Comparison of ENCODE assay signal across 8 mouse cellular contexts in genomic region chr9:106160426-106160825, GRCm38 (mm10). TPM values are rescaled to one million over a fixed set of nuclear protein-coding genes. Genes with fewer than 3 reads are reported as not detected.
DNase-seq lines count a peak whose midpoint lies in the region; ATAC-seq and TF ChIP-seq lines count a peak whose summit lies in the region.

No protein-coding gene starts in this region.

- no peak for TF ChIP-seq CTCF in ES-Bruce4 (IDR thresholded peaks at IDR 0.05; ENCODE audit: low read depth, low read length)
- TF ChIP-seq CTCF in forebrain, postnatal 0 days (IDR thresholded peaks at IDR 0.05; ENCODE audit: low read depth): no peak
- TF ChIP-seq CTCF in liver, postnatal 0 days (IDR thresholded peaks at IDR 0.05; ENCODE audit: low read depth): no peak

- peak overlapping the region; percentile 25; the same call in 1 of the 2 replicates for H3K9ac ChIP-seq in heart, embryonic 12.5 days
- H3K9ac ChIP-seq in ES-Bruce4 (ENCODE audit: low read depth, poor library complexity, severe bottlenecking): peak overlapping the region; percentile 51
- peak overlapping the region; percentile 73; the same call in 1 of the 2 replicates for H3K9ac ChIP-seq in forebrain, postnatal 0 days
- H3K9ac ChIP-seq in liver, postnatal 0 days (replicated peaks): peak overlapping the region; percentile 70

- ATAC-seq in heart, embryonic 12.5 days (ENCODE audit: insufficient number of reproducible peaks, low FRiP score): no peak
- ATAC-seq in forebrain, postnatal 0 days: no peak
- no peak for ATAC-seq in liver, postnatal 0 days

- no peak for TF ChIP-seq EP300 in ES-Bruce4 (IDR thresholded peaks at IDR 0.05; ENCODE audit: insufficient read depth, low read depth, low read length)
- TF ChIP-seq EP300 in liver, postnatal 0 days (IDR thresholded peaks at IDR 0.05; ENCODE audit: low read depth): no peak

- peak overlapping the region; percentile 50 for H3K4me3 ChIP-seq in heart, embryonic 12.5 days
- H3K4me3 ChIP-seq in ES-Bruce4 (ENCODE audit: low read depth, low read length): peak overlapping the region; percentile 80
- peak overlapping the region; percentile 53 for H3K4me3 ChIP-seq in forebrain, postnatal 0 days (ENCODE audit: low read depth, low read length)
- H3K4me3 ChIP-seq in liver, postnatal 0 days (ENCODE audit: low read depth, low read length): peak overlapping the region; percentile 72

- no peak for DNase-seq in heart, postnatal 10 days
- no peak for DNase-seq in forebrain, postnatal 0 days
- no peak for DNase-seq in liver, postnatal 0 days
- DNase-seq in B cell, adult 2 months: no peak
- no peak for DNase-seq in spleen, postnatal 10 days (ENCODE audit: low spot score in 2 of 2)
- DNase-seq in gastrocnemius, adult 18-20 months (ENCODE audit: low spot score): no peak

- peak overlapping the region; percentile 74 for H3K4me2 ChIP-seq in heart, embryonic 12.5 days
- H3K4me2 ChIP-seq in forebrain, postnatal 0 days (ENCODE audit: low read depth): peak overlapping the region; percentile 78
- peak overlapping the region; percentile 66 for H3K4me2 ChIP-seq in liver, postnatal 0 days (ENCODE audit: low read depth, low read length)

- intact Hi-C loops in heart, postnatal 10 days (cut with DNase I): no loop called here

- TF ChIP-seq POLR2A in ES-Bruce4 (IDR thresholded peaks at IDR 0.05; ENCODE audit: insufficient read depth, low read length): no peak

- H3K4me1 ChIP-seq in heart, embryonic 12.5 days (replicated peaks): peaks cover 5% of the 10 kb centered on the region; the same call in 1 of the 2 replicates
- H3K4me1 ChIP-seq in ES-Bruce4 (ENCODE audit: control insufficient read depth, insufficient read depth, low read length): no peaks in the 10 kb centered on the region
- peaks cover 7% of the 10 kb centered on the region; the same call in 1 of the 2 replicates for H3K4me1 ChIP-seq in forebrain, postnatal 0 days (ENCODE audit: insufficient read depth)
- peaks cover 11% of the 10 kb centered on the region for H3K4me1 ChIP-seq in liver, postnatal 0 days (ENCODE audit: insufficient read depth)

- peak overlapping the region; percentile 67; the same call in 1 of the 2 replicates for H3K27ac ChIP-seq in heart, embryonic 12.5 days (ENCODE audit: poor library complexity, severe bottlenecking)
- H3K27ac ChIP-seq in ES-Bruce4 (ENCODE audit: insufficient read depth, low read length): peak overlapping the region; percentile 29; the same call in 1 of the 2 replicates
- peak overlapping the region; percentile 94 for H3K27ac ChIP-seq in forebrain, postnatal 0 days (ENCODE audit: low read depth, low read length)
- H3K27ac ChIP-seq in liver, postnatal 0 days (ENCODE audit: low read depth): peak overlapping the region; percentile 98

- H3K9me3 ChIP-seq in heart, embryonic 12.5 days (replicated peaks): no peaks in the 10 kb centered on the region
- H3K9me3 ChIP-seq in ES-Bruce4 (replicated peaks; ENCODE audit: control insufficient read depth, insufficient read depth, low read length, poor library complexity, severe bottlenecking): no peaks in the 10 kb centered on the region
- no peaks in the 10 kb centered on the region for H3K9me3 ChIP-seq in forebrain, postnatal 0 days (ENCODE audit: low read length)
- H3K9me3 ChIP-seq in liver, postnatal 0 days (ENCODE audit: low read length): no peaks in the 10 kb centered on the region

- 39% methylated on average over 5 of the region's 5 CpGs for WGBS in heart, embryonic 12.5 days
- WGBS in forebrain, postnatal 0 days: 43% methylated on average over 5 of the region's 5 CpGs
- 49% methylated on average over 5 of the region's 5 CpGs for WGBS in liver, postnatal 0 days (ENCODE audit: insufficient replicate concordance)

- H3K36me3 ChIP-seq in heart, embryonic 12.5 days: no peaks in the 10 kb centered on the region
- H3K36me3 ChIP-seq in ES-Bruce4 (ENCODE audit: control insufficient read depth, insufficient read depth, low read length, poor library complexity, severe bottlenecking): no peaks in the 10 kb centered on the region
- H3K36me3 ChIP-seq in forebrain, postnatal 0 days (ENCODE audit: insufficient read depth): no peaks in the 10 kb centered on the region
- H3K36me3 ChIP-seq in liver, postnatal 0 days (replicated peaks; ENCODE audit: insufficient read depth, low read length): no peaks in the 10 kb centered on the region; the same call in 1 of the 2 replicates

- H3K27me3 ChIP-seq in heart, embryonic 12.5 days (replicated peaks): peaks cover 12% of the 10 kb centered on the region
- no peaks in the 10 kb centered on the region for H3K27me3 ChIP-seq in ES-Bruce4 (ENCODE audit: control insufficient read depth, insufficient read depth, low read length, poor library complexity, severe bottlenecking)
- H3K27me3 ChIP-seq in forebrain, postnatal 0 days (ENCODE audit: insufficient read depth, low read length): no peaks in the 10 kb centered on the region; the same call in 1 of the 2 replicates
- no peaks in the 10 kb centered on the region for H3K27me3 ChIP-seq in liver, postnatal 0 days (ENCODE audit: insufficient read depth, low read length)

RNA-seq across cellular contexts. Expression of gene Glyctk, which starts 2.5 kb away (rescaled TPM):
- polyA plus RNA-seq in heart, embryonic 12.5 days (2016; fragmentation: Nextera tagmentation; extraction: Ambion mirVana): 1.1 TPM in 2 replicates
- 1 to 10 TPM; 1.7 to 1.8 TPM for total RNA-seq in heart, postnatal 10 days (2021)
- 0.97 and 1.1 TPM in 2 replicates for polyA plus RNA-seq in ES-Bruce4 (2011; ENCODE audit: insufficient read depth, insufficient read length, low read depth, missing spikeins)
- 2.0 and 3.0 TPM in 2 replicates for total RNA-seq in forebrain, postnatal 0 days (2014; rRNA removed)
- 1.1 TPM in 2 replicates for polyA plus RNA-seq in forebrain, postnatal 0 days (2015; fragmentation: Nextera tagmentation; extraction: Ambion mirVana)
- polyA plus RNA-seq in liver, postnatal 0 days (2015; fragmentation: Nextera tagmentation; extraction: Ambion mirVana): 41.4 and 46.5 TPM in 2 replicates
- total RNA-seq in gastrocnemius, adult 18-20 months (2021): 1 to 10 TPM in 1 of 2 experiments, under 1 TPM in 1; 0.93 to 2.4 TPM

RNA-seq across cellular contexts. Expression of gene Wdr82, which starts 10.3 kb away (rescaled TPM):
- polyA plus RNA-seq in heart, embryonic 12.5 days (2016; fragmentation: Nextera tagmentation; extraction: Ambion mirVana): 23.6 and 23.7 TPM in 2 replicates
- 10 to 100 TPM; 72.2 to 81.4 TPM for total RNA-seq in heart, postnatal 10 days (2021)
- polyA plus RNA-seq in ES-Bruce4 (2011; ENCODE audit: insufficient read depth, insufficient read length, low read depth, missing spikeins): 118 and 122 TPM in 2 replicates
- 216 and 261 TPM in 2 replicates for total RNA-seq in forebrain, postnatal 0 days (2014; rRNA removed)
- 31.5 and 32.5 TPM in 2 replicates for polyA plus RNA-seq in forebrain, postnatal 0 days (2015; fragmentation: Nextera tagmentation; extraction: Ambion mirVana)
- 5.3 and 5.7 TPM in 2 replicates for polyA plus RNA-seq in liver, postnatal 0 days (2015; fragmentation: Nextera tagmentation; extraction: Ambion mirVana)
- 10 to 100 TPM; 18.9 to 23.9 TPM for total RNA-seq in gastrocnemius, adult 18-20 months (2021)

RNA-seq across cellular contexts. Expression of gene Ppm1m, which starts 39.1 kb away (rescaled TPM):
- 30.7 and 34.1 TPM in 2 replicates for polyA plus RNA-seq in heart, embryonic 12.5 days (2016; fragmentation: Nextera tagmentation; extraction: Ambion mirVana)
- 10 to 100 TPM; 15.4 to 19.5 TPM for total RNA-seq in heart, postnatal 10 days (2021)
- polyA plus RNA-seq in ES-Bruce4 (2011; ENCODE audit: insufficient read depth, insufficient read length, low read depth, missing spikeins): 23.2 and 23.4 TPM in 2 replicates
- 16.5 and 20.6 TPM in 2 replicates for total RNA-seq in forebrain, postnatal 0 days (2014; rRNA removed)
- polyA plus RNA-seq in forebrain, postnatal 0 days (2015; fragmentation: Nextera tagmentation; extraction: Ambion mirVana): 13.7 and 17.7 TPM in 2 replicates
- 11.0 and 11.1 TPM in 2 replicates for polyA plus RNA-seq in liver, postnatal 0 days (2015; fragmentation: Nextera tagmentation; extraction: Ambion mirVana)
- 1 to 10 TPM; 2.7 to 3.7 TPM for total RNA-seq in gastrocnemius, adult 18-20 months (2021)

RNA-seq across cellular contexts. Expression of gene Twf2, which starts 42.5 kb away (rescaled TPM):
- 52.9 and 53.9 TPM in 2 replicates for polyA plus RNA-seq in heart, embryonic 12.5 days (2016; fragmentation: Nextera tagmentation; extraction: Ambion mirVana)
- 100 to 1,000 TPM; 112 to 132 TPM for total RNA-seq in heart, postnatal 10 days (2021)
- polyA plus RNA-seq in ES-Bruce4 (2011; ENCODE audit: insufficient read depth, insufficient read length, low read depth, missing spikeins): 27.3 and 36.7 TPM in 2 replicates
- total RNA-seq in forebrain, postnatal 0 days (2014; rRNA removed): 63.1 and 74.6 TPM in 2 replicates
- 50.9 and 55.6 TPM in 2 replicates for polyA plus RNA-seq in forebrain, postnatal 0 days (2015; fragmentation: Nextera tagmentation; extraction: Ambion mirVana)
- polyA plus RNA-seq in liver, postnatal 0 days (2015; fragmentation: Nextera tagmentation; extraction: Ambion mirVana): 22.4 and 23.0 TPM in 2 replicates
- total RNA-seq in gastrocnemius, adult 18-20 months (2021): 100 to 1,000 TPM; 204 to 208 TPM

Comparison
In these comparisons a context has a peak if more than half of its experiments do, and no peak if none do; other contexts are left out.
1. H3K27ac ChIP-seq: peak in every context shown above with its lines; median percentile 98 in liver, postnatal 0 days; 94 in forebrain, postnatal 0 days; 67 in heart, embryonic 12.5 days; 29 in ES-Bruce4.
2. RNA of gene Glyctk, which starts 2.5 kb away (polyA plus RNA-seq): 41.4 to 46.5 TPM in liver, postnatal 0 days; 1.1 TPM in forebrain, postnatal 0 days, 1.1 TPM in heart, embryonic 12.5 days and 0.97 to 1.1 TPM in ES-Bruce4; every median in the first group is over 10 times any median in the second.
3. Peak in every context shown above with its lines, with median percentiles within 50 percentile points of each other: H3K4me2 ChIP-seq, H3K4me3 ChIP-seq and H3K9ac ChIP-seq.